Mouse (Mus musculus): ENCODE results near the gene Cryzl2. TPM values are rescaled to one million over a fixed set of nuclear protein-coding genes. Genes with fewer than 3 reads are reported as not detected.

Cryzl2 gene
- polyA plus RNA-seq, 1 experiment, result 9.1 TPM

- no peak for DNase-seq (ENCODE audit: low read depth)
- TF ChIP-seq POLR2A (IDR thresholded peaks at IDR 0.05; ENCODE audit: borderline replicate concordance, extremely low read depth, insufficient read depth, insufficient read length, poor library complexity, severe bottlenecking) (no peak), CTCF (IDR thresholded peaks at IDR 0.05; ENCODE audit: borderline replicate concordance, extremely low read depth, insufficient read depth, insufficient read length) (no peak)
Observed at GRCm38 (mm10) chr1:157443723-157444561, 14.4 kb upstream of the Cryzl2 start.

- TF ChIP-seq POLR2A (IDR thresholded peaks at IDR 0.05; ENCODE audit: borderline replicate concordance, extremely low read depth, insufficient read depth, insufficient read length, poor library complexity, severe bottlenecking) (no peak), CTCF (IDR thresholded peaks at IDR 0.05; ENCODE audit: borderline replicate concordance, extremely low read depth, insufficient read depth, insufficient read length) (no peak)
- DNase-seq (ENCODE audit: low read depth), result peak; percentile 51
Observed at GRCm38 (mm10) chr1:157444632-157445300, 13.6 kb upstream of the Cryzl2 start.

GRCm38 (mm10) chr1:157445398-157445910, 12.9 kb upstream of the Cryzl2 start:
- no peak for DNase-seq (ENCODE audit: low read depth)
- TF ChIP-seq POLR2A (IDR thresholded peaks at IDR 0.05; ENCODE audit: borderline replicate concordance, extremely low read depth, insufficient read depth, insufficient read length, poor library complexity, severe bottlenecking) (no peak), CTCF (IDR thresholded peaks at IDR 0.05; ENCODE audit: borderline replicate concordance, extremely low read depth, insufficient read depth, insufficient read length) (no peak)

- DNase-seq (ENCODE audit: low read depth), result peak; percentile 82
- TF ChIP-seq CTCF (IDR thresholded peaks at IDR 0.05; ENCODE audit: borderline replicate concordance, extremely low read depth, insufficient read depth, insufficient read length) (peak; percentile 56), POLR2A (IDR thresholded peaks at IDR 0.05; ENCODE audit: borderline replicate concordance, extremely low read depth, insufficient read depth, insufficient read length, poor library complexity, severe bottlenecking) (no peak)
Observed at GRCm38 (mm10) chr1:157446325-157446724, 12.1 kb upstream of the Cryzl2 start.

GRCm38 (mm10) chr1:157447142-157447541, 11.2 kb upstream of the Cryzl2 start:
- no peak for DNase-seq (ENCODE audit: low read depth)

GRCm38 (mm10) chr1:157448164-157448804, 10.1 kb upstream of the Cryzl2 start:
- TF ChIP-seq CTCF (IDR thresholded peaks at IDR 0.05; ENCODE audit: borderline replicate concordance, extremely low read depth, insufficient read depth, insufficient read length), result no peak
- no peak for TF ChIP-seq POLR2A (IDR thresholded peaks at IDR 0.05; ENCODE audit: borderline replicate concordance, extremely low read depth, insufficient read depth, insufficient read length, poor library complexity, severe bottlenecking)
- DNase-seq (ENCODE audit: low read depth), result peak; percentile 75

More at GRCm38 (mm10) chr1:157447142-157447541, 11.2 kb upstream of the Cryzl2 start:
- TF ChIP-seq POLR2A (IDR thresholded peaks at IDR 0.05; ENCODE audit: borderline replicate concordance, extremely low read depth, insufficient read depth, insufficient read length, poor library complexity, severe bottlenecking), result no peak
- TF ChIP-seq CTCF (IDR thresholded peaks at IDR 0.05; ENCODE audit: borderline replicate concordance, extremely low read depth, insufficient read depth, insufficient read length), result no peak

- no peak for DNase-seq (ENCODE audit: low read depth)
- no peak for TF ChIP-seq CTCF (IDR thresholded peaks at IDR 0.05; ENCODE audit: borderline replicate concordance, extremely low read depth, insufficient read depth, insufficient read length)
- no peak for TF ChIP-seq POLR2A (IDR thresholded peaks at IDR 0.05; ENCODE audit: borderline replicate concordance, extremely low read depth, insufficient read depth, insufficient read length, poor library complexity, severe bottlenecking)
Observed at GRCm38 (mm10) chr1:157448805-157449188, 9.6 kb upstream of the Cryzl2 start.

- TF ChIP-seq POLR2A (IDR thresholded peaks at IDR 0.05; ENCODE audit: borderline replicate concordance, extremely low read depth, insufficient read depth, insufficient read length, poor library complexity, severe bottlenecking) (no peak), CTCF (IDR thresholded peaks at IDR 0.05; ENCODE audit: borderline replicate concordance, extremely low read depth, insufficient read depth, insufficient read length) (no peak)
- DNase-seq (ENCODE audit: low read depth), result no peak
Observed at GRCm38 (mm10) chr1:157449532-157449931, 8.8 kb upstream of the Cryzl2 start.

GRCm38 (mm10) chr1:157449981-157450636, 8.3 kb upstream of the Cryzl2 start:
- TF ChIP-seq POLR2A (IDR thresholded peaks at IDR 0.05; ENCODE audit: borderline replicate concordance, extremely low read depth, insufficient read depth, insufficient read length, poor library complexity, severe bottlenecking) (no peak), CTCF (IDR thresholded peaks at IDR 0.05; ENCODE audit: borderline replicate concordance, extremely low read depth, insufficient read depth, insufficient read length) (no peak)
- DNase-seq (ENCODE audit: low read depth), result peak; percentile 62

GRCm38 (mm10) chr1:157452284-157452683, 6.1 kb upstream of the Cryzl2 start:
- TF ChIP-seq POLR2A (IDR thresholded peaks at IDR 0.05; ENCODE audit: borderline replicate concordance, extremely low read depth, insufficient read depth, insufficient read length, poor library complexity, severe bottlenecking) (no peak), CTCF (IDR thresholded peaks at IDR 0.05; ENCODE audit: borderline replicate concordance, extremely low read depth, insufficient read depth, insufficient read length) (no peak)
- no peak for DNase-seq (ENCODE audit: low read depth)
